Mouse (Mus musculus): ENCODE measurements around the gene Nsg2. TPM values are rescaled to one million over a fixed set of nuclear protein-coding genes. Genes with fewer than 3 reads are reported as not detected.

The Nsg2 gene
- total RNA-seq, 2 experiments from 2014 or later, result not detected

DNA sequence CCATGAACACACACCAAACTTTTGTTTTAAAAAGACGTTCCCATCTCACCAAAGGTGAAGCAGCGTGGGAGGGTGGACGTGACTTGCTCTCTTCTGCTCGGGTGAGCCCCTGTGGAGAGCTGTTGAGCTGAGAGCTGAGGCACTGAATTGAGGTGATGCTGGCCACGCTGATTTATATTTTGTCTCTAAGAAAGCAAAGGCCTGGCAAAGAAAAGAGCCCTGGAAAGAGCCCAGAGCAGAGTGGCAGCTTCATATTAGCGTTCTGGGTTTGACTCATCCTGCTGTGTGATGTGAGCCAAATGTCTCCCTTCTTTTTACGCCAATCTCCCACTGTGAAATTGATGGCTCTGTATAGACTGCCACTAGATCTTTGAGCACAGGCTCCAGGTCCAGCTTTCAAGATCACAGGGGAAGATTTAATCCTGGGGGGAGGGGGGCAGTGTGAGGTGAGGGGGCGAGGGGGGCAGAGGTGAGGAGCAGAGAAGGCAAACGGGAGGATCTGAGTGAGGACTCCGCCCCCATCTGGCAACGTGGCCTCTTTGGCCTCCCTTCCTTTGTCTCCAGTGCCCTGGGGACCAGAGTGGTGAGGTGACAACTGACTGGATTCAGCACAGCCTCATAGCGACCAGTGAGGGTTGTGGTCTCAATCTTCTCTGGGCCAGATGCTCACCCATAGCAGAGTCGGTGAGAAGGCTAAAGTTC lies 9.8 kb downstream of the Nsg2 start:
- ATAC-seq (replicated peaks; ENCODE audit: low FRiP score, poor library complexity, severe bottlenecking), result no peak

DNA sequence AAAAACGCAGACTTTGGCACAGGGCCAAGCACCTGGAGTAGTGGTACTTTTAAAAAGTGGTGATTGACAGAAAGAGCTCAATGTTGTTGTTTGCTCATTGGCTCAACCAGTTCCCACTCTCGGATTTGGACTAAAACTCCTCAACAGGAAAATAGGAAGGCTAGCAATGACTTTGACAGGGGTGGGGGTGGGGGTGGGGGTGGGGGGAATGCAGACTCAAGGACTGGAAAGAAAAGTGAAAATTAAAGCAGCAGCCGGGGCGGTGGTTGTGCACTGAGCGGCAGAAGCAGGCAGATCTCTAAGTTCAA lies 10.4 kb downstream of the Nsg2 start:
- ATAC-seq (replicated peaks; ENCODE audit: low FRiP score, poor library complexity, severe bottlenecking), result no peak

DNA sequence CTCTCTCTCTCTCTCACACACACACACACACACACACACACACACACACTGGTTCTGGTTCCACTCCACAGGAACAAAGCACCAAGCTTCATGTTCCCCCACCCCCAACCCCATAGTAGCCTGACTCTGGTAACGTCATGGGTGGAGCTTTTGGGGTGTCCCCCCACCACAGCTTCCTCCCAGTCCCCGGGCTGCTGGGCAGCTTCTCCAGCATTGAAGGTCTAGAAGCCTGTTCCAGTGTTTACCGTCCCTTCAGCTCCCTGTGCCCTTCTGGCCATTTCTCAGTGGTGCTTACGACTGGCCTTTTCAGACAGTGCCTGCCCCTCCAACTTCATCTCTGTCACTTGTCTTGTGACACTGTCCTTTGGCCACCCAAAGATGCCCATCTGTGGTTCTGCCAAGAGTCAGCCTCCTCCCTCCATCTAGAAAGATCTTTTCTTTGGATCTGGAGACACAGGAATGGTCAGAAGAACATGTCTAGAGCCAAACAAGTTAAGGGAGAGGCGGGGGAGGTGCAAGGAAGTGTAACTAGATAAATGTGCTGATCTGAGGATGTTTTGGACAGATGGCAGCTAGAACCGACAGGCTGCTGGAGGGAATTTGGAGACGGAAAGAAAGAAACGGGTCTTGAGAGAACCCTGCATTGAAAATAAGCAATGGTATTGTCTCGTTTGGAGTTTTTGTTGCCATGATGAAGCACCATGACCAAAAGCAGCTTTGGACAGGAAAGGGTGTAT lies 11.8 kb downstream of the Nsg2 start:
- ATAC-seq (replicated peaks; ENCODE audit: low FRiP score, poor library complexity, severe bottlenecking), result no peak

DNA sequence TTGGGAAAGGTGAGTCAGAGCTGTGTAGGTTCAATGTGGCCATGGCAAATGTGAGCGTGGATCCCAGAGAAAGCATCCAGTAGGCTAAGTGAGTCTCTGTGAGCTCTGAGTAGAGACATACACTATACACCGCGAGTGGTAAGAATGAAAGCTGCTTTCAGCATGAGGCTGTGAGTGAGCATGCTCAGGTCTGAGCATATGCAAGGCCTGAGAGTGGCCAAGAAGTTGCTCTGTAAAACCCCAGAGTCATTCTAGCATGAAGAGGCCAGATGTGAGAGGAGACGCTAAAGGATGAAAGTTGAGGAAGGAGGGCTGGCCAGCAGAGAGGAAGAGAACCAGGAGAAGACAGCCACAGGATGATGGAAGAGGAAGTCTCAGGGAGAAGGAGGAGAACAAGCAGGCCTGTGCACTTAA lies 12.8 kb downstream of the Nsg2 start:
- no peak for ATAC-seq (replicated peaks; ENCODE audit: low FRiP score, poor library complexity, severe bottlenecking)

DNA sequence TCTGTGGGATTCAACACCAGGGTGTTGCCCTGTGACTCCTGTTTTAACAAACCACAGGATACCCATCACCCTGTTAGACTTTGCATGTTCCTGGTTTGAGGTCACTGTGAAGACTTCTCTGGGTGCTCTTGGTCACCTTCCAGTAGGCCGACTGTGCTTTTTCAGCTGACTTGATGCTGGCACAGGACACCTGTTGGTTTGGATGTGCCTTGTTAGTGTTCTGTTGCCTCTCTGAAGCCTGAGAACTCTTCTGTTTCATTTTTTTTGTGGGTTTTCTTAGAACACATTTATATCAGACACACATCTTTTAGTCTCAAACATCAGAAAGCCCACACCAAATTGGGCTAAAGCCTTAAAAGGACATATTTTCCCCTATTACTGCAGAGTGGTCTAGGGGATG lies 13.3 kb downstream of the Nsg2 start:
- ATAC-seq (replicated peaks; ENCODE audit: low FRiP score, poor library complexity, severe bottlenecking), result no peak

DNA sequence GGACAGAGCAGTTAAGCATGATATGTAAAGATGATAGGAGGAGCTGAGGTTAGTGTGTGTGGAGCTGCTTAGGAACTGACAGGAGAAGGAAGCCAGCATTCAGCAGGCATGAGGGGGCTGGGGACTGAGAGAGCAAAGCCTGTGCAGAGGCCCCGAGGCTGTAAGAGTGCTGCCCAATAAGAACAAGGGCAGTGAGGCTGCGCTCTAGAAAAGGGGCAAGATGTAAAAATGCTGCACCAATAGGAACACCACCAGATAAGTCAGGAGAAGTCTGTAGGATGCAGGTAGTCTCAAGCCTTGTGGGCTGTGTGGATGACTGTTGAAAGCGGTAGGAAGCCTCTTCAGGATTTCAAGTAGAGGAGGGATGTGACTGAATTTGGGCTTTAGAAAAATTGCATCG lies 17.9 kb downstream of the Nsg2 start:
- ATAC-seq (replicated peaks; ENCODE audit: low FRiP score, poor library complexity, severe bottlenecking), result no peak

DNA sequence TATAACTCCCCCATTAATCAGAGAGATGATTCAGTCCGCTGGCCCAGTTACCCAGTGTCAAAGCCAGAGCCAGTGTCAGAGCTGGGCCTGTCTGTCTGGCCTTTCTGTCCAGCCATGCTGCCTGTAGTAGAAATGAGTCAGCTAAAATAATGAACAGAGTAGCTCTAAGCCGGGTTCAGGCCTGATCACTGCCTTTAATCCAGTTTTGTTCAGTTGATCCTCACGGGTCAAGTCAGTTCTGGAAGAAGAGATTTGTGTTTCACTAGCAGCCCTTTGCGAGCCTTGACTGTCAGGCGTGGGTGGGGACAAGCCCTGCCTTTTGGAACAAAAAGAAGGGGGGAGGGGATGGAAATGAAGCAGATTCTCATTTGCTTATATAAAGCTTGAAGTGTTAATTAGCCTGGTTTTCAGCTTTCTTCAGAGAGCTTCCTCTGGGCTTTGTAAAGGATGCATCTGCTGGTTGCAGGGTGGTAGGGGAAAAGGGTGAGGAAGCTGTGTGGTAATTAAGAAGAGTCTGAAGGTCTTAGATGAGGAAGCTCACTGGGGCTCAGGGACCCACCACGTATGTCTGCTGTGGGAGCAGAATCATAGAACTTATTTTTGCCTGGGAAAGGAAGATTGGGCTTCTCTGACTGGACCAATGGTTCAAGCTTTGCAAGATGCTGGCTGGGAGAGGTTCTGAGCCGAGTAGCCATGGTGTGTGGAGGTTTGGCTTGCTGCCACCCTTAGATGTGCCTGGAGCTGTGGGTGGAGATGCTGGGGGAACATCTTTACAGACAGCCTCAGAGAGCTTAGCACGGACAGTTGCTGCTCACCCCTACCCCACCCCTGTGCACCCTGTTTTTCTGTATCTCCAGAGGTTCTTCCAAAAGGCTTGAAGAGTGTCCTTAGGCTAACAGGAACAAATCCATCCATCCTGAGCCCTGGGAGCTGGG lies 20.0 kb downstream of the Nsg2 start:
- ATAC-seq (replicated peaks; ENCODE audit: low FRiP score, poor library complexity, severe bottlenecking), result no peak

DNA sequence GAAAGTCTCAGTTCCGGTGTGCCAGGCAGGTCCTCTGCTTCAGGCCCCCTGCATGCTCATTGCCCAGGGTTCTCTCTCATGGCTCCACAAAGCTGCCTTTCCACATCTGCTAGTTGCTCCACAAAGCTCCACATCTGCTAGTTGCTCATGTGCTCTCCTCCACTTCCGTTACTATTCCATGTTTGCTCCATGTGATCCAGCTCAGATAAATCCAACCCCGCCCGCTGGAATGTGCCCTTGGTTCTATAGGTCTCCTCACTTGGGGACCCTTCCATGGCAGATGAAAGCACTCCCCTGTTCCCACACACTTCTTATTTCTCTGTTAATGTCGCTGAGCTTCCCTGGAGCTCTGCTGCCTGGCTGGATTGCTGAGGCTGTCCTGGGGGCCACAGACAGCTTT lies 26.4 kb downstream of the Nsg2 start:
- no peak for ATAC-seq (replicated peaks; ENCODE audit: low FRiP score, poor library complexity, severe bottlenecking)

DNA sequence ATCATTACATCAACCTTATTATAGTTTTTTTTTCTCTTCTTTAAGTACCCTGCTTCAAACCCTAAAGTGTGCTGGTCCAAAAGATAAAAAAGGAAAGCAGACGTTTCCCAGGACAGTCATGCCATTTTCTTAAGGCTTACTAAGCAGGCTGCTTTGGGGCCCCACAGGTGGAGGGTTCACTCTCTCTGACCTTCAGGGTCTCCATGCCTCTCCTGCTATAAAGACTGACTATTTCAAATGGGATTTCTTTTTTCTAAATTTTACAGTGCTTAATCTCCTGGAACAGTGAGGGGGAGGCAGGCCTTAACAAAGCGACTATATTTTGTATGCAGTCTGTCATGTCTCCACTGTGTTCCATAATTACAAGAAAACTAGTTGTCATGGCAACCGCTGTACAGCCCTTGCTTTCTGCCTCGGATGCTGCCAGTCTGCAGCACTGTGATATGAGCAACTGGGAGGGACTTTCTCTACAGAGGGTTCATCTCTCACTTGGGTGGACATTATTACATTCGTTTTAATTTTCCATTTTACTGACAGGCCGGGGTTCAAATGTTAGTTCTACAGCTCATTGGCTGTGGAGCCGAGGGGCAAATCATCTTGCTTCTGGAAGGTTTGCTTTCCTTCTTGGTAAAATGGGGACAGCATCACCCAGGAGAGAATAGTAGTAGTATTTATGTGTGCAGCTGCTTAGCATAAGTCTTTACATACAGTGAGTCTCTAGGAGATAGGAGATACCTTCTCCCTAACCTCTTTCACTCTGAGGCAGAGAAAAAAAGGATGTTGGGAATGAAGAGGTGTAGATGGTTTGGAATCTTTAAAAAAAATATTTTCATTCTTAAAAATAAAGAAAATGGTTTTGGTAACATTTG lies 27.4 kb downstream of the Nsg2 start:
- no peak for ATAC-seq (replicated peaks; ENCODE audit: low FRiP score, poor library complexity, severe bottlenecking)

DNA sequence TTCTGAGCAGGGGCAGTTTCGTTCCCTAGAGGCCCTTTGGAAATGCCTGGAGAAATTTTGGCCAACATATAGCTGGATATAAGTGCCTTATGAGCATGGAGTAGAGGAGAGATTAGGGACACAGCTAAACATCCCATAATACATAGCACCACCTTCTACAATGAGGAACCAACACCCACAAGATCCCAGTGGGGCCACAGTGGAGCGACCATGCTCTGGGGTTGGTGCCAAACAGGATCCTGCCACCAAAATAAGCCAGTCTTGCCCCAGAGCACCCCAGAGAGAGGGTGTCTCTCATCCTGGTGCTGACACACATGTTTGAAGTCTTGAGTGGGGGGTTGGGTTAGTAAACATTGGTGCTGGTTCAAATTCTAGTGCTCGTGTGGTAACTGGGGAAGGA lies 28.3 kb downstream of the Nsg2 start:
- ATAC-seq (replicated peaks; ENCODE audit: low FRiP score, poor library complexity, severe bottlenecking), result no peak

DNA sequence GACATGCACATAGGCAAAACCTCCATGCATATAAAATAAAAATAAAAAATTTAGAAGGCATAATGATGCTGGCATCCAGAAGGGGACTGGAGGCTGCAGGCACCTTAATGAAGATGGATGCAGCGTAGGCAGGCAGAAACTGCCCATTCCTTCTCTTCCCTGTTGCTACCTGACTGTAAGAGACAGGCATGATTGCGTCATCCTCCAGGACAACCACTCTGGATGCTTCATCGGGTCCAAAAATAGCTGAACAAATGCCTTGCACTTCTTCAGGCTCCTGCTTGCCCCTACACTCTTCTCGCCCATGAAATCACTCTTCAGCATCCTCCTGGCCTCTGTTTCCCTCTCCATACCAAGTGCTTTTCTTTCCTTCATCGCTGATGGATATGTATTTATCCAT lies 29.1 kb downstream of the Nsg2 start:
- no peak for ATAC-seq (replicated peaks; ENCODE audit: low FRiP score, poor library complexity, severe bottlenecking)

DNA sequence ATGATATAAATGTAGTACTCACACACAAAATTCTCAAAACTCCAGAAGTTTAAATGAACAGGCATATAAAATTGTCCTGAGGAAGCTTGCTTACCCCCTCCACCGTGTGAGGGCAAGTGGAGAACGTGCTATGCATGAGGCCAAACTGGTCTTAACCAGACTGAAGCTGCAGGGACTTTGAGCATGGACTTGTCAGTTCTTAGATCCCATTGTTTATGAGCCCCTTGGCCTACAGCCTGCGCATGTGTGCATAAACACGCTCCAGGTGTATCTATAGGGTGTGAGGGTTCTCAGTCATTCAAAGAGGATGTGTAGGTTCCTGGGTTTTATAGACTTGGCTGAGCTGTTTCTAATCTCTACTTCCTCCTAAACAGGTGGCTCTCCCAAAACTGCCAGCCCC lies 31.1 kb downstream of the Nsg2 start:
- no peak for ATAC-seq (replicated peaks; ENCODE audit: low FRiP score, poor library complexity, severe bottlenecking)

DNA sequence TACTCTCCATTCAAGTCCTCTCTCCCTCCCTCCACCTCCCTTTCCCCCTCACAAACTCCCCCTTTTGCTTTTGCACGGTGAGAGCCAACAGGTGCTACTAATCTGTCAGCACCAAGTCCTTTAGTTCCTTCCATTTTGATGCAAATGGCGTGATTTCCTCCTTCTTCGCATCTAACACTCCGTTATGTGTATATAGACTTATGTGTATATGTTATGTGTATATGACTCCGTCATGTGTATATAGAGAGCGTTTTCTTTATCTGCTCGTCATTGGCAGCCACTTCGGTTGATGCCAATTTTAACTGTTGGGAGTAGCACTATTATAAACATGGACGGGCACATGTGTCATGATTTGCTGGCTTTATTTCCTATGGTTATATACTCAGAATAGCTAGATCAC lies 31.8 kb downstream of the Nsg2 start:
- ATAC-seq (replicated peaks; ENCODE audit: low FRiP score, poor library complexity, severe bottlenecking), result no peak

DNA sequence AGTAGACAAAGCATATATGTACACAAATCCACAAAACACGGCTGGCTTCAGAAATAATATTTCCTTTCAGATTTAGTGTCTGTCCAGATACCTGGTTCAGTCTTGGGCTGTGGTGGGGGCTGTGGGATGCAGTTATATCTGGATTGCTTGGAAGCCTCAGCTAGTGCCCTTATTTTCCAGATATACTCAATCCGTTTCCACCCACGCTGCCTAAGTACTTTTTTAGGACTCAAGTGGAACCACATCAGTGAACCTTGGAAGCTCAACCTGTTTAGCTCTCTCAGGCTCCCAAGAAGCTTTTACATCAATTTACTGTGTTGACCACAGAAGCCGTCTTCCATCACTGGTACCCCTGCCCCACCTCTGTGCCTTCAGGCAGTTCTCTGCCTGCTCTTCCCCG lies 35.6 kb downstream of the Nsg2 start:
- no peak for ATAC-seq (replicated peaks; ENCODE audit: low FRiP score, poor library complexity, severe bottlenecking)

DNA sequence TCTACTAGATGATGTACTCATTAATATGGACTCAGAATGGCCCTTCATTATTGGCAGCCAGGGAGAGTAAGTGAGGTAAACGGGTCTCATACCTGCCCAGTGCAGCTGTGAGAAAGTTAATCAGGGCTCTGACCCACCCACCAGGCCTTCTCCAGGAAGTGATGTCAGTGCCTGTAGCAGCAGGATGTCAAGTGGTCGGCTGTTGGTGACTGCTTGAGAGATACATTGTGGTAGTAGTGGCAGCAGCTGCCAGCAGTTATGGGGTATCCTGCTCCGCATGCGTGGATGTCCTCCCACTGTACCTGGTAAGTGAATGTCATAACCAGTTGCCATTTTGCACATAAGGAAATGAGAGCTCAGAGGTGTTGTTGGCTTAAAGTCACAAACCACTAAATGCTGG lies 39.4 kb downstream of the Nsg2 start:
- no peak for ATAC-seq (replicated peaks; ENCODE audit: low FRiP score, poor library complexity, severe bottlenecking)

DNA sequence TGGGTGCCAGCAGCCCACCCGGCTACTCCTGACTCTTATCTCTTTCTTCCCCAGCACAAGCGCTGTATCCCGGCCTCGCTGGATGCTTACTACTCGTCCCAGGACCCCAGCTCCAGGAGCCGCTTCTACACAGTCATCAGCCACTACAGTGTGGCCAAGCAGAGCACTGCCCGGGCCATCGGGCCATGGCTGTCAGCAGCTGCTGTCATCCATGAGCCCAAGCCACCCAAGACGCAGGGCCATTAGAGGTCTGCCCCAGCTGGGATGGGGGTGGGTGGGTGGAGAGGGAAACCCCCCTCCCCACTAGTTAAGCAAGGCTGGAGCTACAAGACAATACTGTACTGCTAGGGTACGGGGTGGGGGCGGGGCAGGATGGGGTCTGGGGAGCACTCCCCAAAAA lies 57.1 kb downstream of the Nsg2 start:
- no peak for ATAC-seq (replicated peaks; ENCODE audit: low FRiP score, poor library complexity, severe bottlenecking)

DNA sequence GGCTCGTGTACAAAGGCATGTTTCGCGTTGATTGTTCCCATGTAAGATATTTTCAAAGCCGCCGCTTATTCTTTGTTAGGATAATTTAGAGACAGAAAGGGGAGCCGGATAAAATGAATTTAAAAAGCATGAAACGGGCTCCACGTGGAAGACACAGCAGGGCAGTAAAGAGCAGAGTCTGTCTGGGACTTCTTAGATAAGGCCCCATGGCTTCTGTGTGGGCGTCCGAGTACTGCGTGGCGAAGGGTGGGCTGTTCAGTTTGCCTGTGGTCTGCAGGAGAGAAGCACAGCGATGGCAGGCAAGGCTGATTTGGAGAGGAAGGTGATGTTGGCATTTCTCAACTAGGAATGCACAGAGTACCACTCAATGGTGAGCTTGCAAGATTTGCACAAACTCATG lies 57.6 kb downstream of the Nsg2 start:
- no peak for ATAC-seq (replicated peaks; ENCODE audit: low FRiP score, poor library complexity, severe bottlenecking)

DNA sequence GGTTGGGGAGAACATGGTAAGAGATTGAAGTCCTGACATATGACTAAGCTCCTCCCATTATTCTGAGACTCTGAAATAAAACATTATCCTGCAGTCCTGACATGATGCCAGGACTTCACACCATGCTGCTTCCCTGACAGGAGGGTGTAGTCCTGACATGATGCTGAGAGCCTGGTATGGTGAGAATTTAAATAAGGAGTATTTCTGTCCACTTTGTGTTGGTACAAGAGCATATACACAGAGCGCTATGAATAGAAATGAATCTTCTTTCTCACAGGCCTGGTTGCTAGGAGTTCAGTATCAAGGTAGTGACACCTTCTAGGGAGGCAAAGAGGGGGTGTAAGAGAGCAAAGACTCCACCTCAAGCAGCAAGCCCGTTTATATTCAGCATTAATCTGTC lies 60.8 kb downstream of the Nsg2 start:
- ATAC-seq (replicated peaks; ENCODE audit: low FRiP score, poor library complexity, severe bottlenecking), result no peak

DNA sequence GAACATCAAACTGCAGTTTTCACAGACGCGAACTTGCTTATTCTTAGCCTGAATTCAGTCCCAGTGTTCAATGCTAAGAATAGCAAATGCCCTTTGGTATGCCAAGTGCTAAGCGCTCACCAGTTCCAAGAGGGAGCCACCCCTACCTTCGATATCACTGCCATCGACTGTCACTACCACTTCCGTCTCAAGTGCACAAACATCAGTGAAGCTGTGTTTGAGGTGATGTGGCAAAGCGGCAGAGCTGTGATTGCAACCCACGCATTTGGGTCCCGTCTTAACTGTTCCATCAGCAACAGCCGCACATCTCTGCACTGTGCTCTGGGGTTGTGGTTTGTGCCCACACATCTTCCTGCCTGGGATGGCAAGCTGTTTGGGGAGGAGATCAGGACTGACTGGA lies 61.6 kb downstream of the Nsg2 start:
- no peak for ATAC-seq (replicated peaks; ENCODE audit: low FRiP score, poor library complexity, severe bottlenecking)

All from erythroblast, adult 5-6 weeks (primary cell).